Mouse (Mus musculus): ENCODE data around the gene Ust.

The Ust gene

GRCm38 (mm10) chr10:8427671-8428364 lies 90.8 kb downstream of the Ust start:
- no peak for DNase-seq

- no peak for DNase-seq
These were observed 99.1 kb downstream of the Ust start for GRCm38 (mm10) chr10:8419496-8420009.

- DNase-seq, result no peak
These were observed 103.2 kb downstream of the Ust start for GRCm38 (mm10) chr10:8415474-8415873.

GRCm38 (mm10) chr10:8415036-8415435 lies 103.6 kb downstream of the Ust start:
- no peak for DNase-seq

GRCm38 (mm10) chr10:8405141-8405540 lies 113.5 kb downstream of the Ust start:
- DNase-seq, result no peak

- DNase-seq, result no peak
These were observed 126.4 kb downstream of the Ust start for GRCm38 (mm10) chr10:8392226-8392625.

- DNase-seq, result peak; percentile 42
These were observed 127.3 kb downstream of the Ust start for GRCm38 (mm10) chr10:8391264-8391748.

- no peak for DNase-seq
These were observed 130.4 kb downstream of the Ust start for GRCm38 (mm10) chr10:8388239-8388638.

- DNase-seq, result peak; percentile 3
These were observed 148.6 kb downstream of the Ust start for GRCm38 (mm10) chr10:8369894-8370500.

- no peak for DNase-seq
These were observed 152.8 kb downstream of the Ust start for GRCm38 (mm10) chr10:8365816-8366215.

GRCm38 (mm10) chr10:8364182-8364581 lies 154.4 kb downstream of the Ust start:
- no peak for DNase-seq

- DNase-seq, result no peak
These were observed 155.3 kb downstream of the Ust start for GRCm38 (mm10) chr10:8363281-8363680.

- peak; percentile 14 for DNase-seq
These were observed 160.2 kb downstream of the Ust start for GRCm38 (mm10) chr10:8358286-8359045.

- no peak for DNase-seq
These were observed 165.1 kb downstream of the Ust start for GRCm38 (mm10) chr10:8353534-8353933.

- peak; percentile 1 for DNase-seq
These were observed 168.0 kb downstream of the Ust start for GRCm38 (mm10) chr10:8350626-8351025.

- DNase-seq, result no peak
These were observed 171.1 kb downstream of the Ust start for GRCm38 (mm10) chr10:8347497-8347896.

- DNase-seq, result no peak
These were observed 176.1 kb downstream of the Ust start for GRCm38 (mm10) chr10:8342556-8342955.

GRCm38 (mm10) chr10:8339645-8340428 lies 178.8 kb downstream of the Ust start:
- DNase-seq, result no peak

- no peak for DNase-seq
These were observed 182.0 kb downstream of the Ust start for GRCm38 (mm10) chr10:8336601-8337000.

GRCm38 (mm10) chr10:8330958-8331357 lies 187.7 kb downstream of the Ust start:
- DNase-seq, result no peak

GRCm38 (mm10) chr10:8330006-8330405 lies 188.6 kb downstream of the Ust start:
- DNase-seq, result no peak

GRCm38 (mm10) chr10:8323304-8323765 lies 195.3 kb downstream of the Ust start:
- peak; percentile 64 for DNase-seq

GRCm38 (mm10) chr10:8320771-8321170 lies 197.9 kb downstream of the Ust start:
- no peak for DNase-seq
